Mouse (Mus musculus): ENCODE measurements around the gene Dnajc28.

DNA sequence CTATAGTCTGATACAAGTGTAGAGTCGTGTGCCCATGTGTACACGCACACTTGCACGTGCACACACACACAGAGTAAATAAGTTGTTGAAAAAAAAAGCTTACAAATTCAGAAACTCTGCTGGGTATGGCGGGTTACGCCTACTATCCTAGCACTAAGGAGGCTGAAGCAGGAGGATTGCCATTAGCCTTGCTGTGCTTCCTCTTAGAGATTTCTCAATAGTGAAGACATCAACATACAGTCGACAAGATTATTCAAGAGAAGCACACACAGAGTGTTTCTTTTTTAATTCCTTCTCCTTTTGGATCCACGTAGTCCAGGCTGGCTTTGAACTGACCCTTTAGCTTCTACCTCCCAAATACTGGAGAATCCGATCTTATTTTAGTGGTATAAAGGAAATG is 21.3 kb upstream of the Dnajc28 start:
- TF ChIP-seq CTCF (IDR thresholded peaks at IDR 0.05; ENCODE audit: low read depth) (no peak), EP300 (IDR thresholded peaks at IDR 0.05; ENCODE audit: low read depth) (no peak)
